ENCODE assay signal across 9 mouse cellular contexts in the genomic region with DNA sequence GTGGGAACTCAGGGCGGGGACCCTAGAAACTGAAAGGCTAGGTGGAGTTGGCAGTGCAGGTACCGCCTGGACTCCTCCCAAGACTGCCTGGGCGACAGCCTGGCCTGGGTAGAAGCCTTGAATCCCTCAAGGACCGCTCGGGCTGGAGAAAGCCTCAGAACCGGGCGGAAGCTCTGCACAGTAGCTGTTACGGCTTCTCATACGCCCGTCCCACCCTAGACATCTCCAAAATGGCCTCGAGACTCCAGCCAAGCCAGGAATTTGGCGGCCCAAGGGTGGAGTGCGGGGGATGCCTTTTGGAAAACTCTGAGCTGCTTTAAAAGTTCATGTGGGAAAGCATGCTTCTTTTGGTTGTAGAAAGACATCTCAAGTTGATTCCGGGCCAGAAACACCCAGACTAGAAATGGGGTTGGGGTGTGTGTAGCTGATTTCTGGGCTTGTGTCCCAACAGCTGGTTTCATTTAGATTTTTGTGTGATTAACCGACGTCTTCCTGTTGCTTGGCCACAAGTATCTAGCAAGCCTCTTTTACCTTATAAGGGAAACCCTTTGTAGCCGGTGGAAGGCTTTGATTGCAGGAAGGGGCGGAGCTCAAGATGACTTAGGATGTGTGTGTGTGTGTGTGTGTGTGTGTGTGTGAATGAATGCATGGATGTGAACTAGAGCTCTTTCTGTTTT. TPM values are rescaled to one million over a fixed set of nuclear protein-coding genes. Genes with fewer than 3 reads are reported as not detected.
DNase-seq lines count a peak whose midpoint lies in the region; ATAC-seq and TF ChIP-seq lines count a peak whose summit lies in the region.
"Had no signal": no experiment of that assay in that cellular context is flagged by ENCODE, and none has a peak within 500 bp of the region (broad histone marks: within the 10 kb centered on the region; RNA-seq: fewer than 3 reads in every experiment).

No protein-coding gene starts in this region.

- no peaks in the 10 kb centered on the region for H3K27me3 ChIP-seq in embryonic facial prominence, embryonic 11.5 days (ENCODE audit: control insufficient read depth, insufficient read depth, low read length)
- H3K27me3 ChIP-seq in heart, embryonic 12.5 days (replicated peaks), result no peaks in the 10 kb centered on the region
- no peaks in the 10 kb centered on the region for H3K27me3 ChIP-seq in kidney, embryonic 15.5 days
- H3K27me3 ChIP-seq in lung, postnatal 0 days (replicated peaks; ENCODE audit: insufficient read depth, low read length), result no peaks in the 10 kb centered on the region

- ATAC-seq in embryonic facial prominence, embryonic 11.5 days (replicated peaks; ENCODE audit: insufficient number of reproducible peaks, low FRiP score, low TSS enrichment, low read depth), result peak; percentile 35; the same call in 1 of the 2 replicates
- ATAC-seq in heart, embryonic 12.5 days (ENCODE audit: insufficient number of reproducible peaks, low FRiP score), result peak; percentile 60
- ATAC-seq in kidney, embryonic 15.5 days (replicated peaks; ENCODE audit: low FRiP score), result peak; percentile 61
- peak; percentile 77 for ATAC-seq in lung, postnatal 0 days

- peak overlapping the region; percentile 88 for H3K4me3 ChIP-seq in embryonic facial prominence, embryonic 11.5 days (ENCODE audit: low read depth, low read length)
- H3K4me3 ChIP-seq in heart, embryonic 12.5 days, result peak overlapping the region; percentile 91
- peak overlapping the region; percentile 59 for H3K4me3 ChIP-seq in kidney, embryonic 15.5 days (replicated peaks)
- H3K4me3 ChIP-seq in lung, postnatal 0 days (ENCODE audit: low read depth, low read length), result peak overlapping the region; percentile 97

- peak; percentile 90 for TF ChIP-seq EP300 in lung, postnatal 0 days (IDR thresholded peaks at IDR 0.05)

- DNase-seq in 416B (ENCODE audit: low read depth) (peak; percentile 98), WW6 (ENCODE audit: low read depth, low spot score) (peak; percentile 45)
- DNase-seq in embryonic facial prominence, embryonic 11.5 days (ENCODE audit: low spot score), result peak; percentile 93
- DNase-seq in lung, postnatal 0 days (ENCODE audit: low spot score), result peak; percentile 99
- peak; percentile 67 for DNase-seq in ovary, adult 18-20 months (ENCODE audit: low spot score)
- DNase-seq in thymus, postnatal 25 days, result peak; percentile 86

- peak overlapping the region; percentile 99 for H3K9ac ChIP-seq in embryonic facial prominence, embryonic 11.5 days (replicated peaks; ENCODE audit: low read length)
- H3K9ac ChIP-seq in heart, embryonic 12.5 days, result peak overlapping the region; percentile 97
- H3K9ac ChIP-seq in kidney, embryonic 15.5 days, result peak overlapping the region; percentile 88
- H3K9ac ChIP-seq in lung, postnatal 0 days (replicated peaks; ENCODE audit: low read depth), result peak overlapping the region; percentile 99

- under 1% methylated on average over 18 of the region's 18 CpGs for WGBS in embryonic facial prominence, embryonic 11.5 days
- WGBS in heart, embryonic 12.5 days, result under 1% methylated on average over 18 of the region's 18 CpGs
- WGBS in kidney, embryonic 15.5 days, result under 1% methylated on average over 18 of the region's 18 CpGs
- under 1% methylated on average over 18 of the region's 18 CpGs for WGBS in lung, postnatal 0 days

- H3K27ac ChIP-seq in embryonic facial prominence, embryonic 11.5 days (replicated peaks; ENCODE audit: low read depth, low read length), result peak overlapping the region; percentile 99
- peak overlapping the region; percentile 99 for H3K27ac ChIP-seq in heart, embryonic 12.5 days (ENCODE audit: poor library complexity, severe bottlenecking)
- H3K27ac ChIP-seq in kidney, embryonic 15.5 days, result peak overlapping the region; percentile 100
- peak overlapping the region; percentile 99 for H3K27ac ChIP-seq in lung, postnatal 0 days (ENCODE audit: low read length)

- TF ChIP-seq CTCF in lung, postnatal 0 days (IDR thresholded peaks at IDR 0.05), result no peak

- no peaks in the 10 kb centered on the region for H3K4me1 ChIP-seq in embryonic facial prominence, embryonic 11.5 days (ENCODE audit: control insufficient read depth, insufficient read depth, low read length)
- H3K4me1 ChIP-seq in heart, embryonic 12.5 days (replicated peaks), result peaks cover 36% of the 10 kb centered on the region
- H3K4me1 ChIP-seq in kidney, embryonic 15.5 days, result peaks cover 44% of the 10 kb centered on the region
- H3K4me1 ChIP-seq in lung, postnatal 0 days (ENCODE audit: insufficient read depth, low read depth, low read length), result peaks cover 8% of the 10 kb centered on the region; the same call in 1 of the 2 replicates

- peak overlapping the region; percentile 82 for H3K4me2 ChIP-seq in embryonic facial prominence, embryonic 11.5 days (ENCODE audit: low read depth, low read length)
- H3K4me2 ChIP-seq in heart, embryonic 12.5 days, result peak overlapping the region; percentile 85
- peak overlapping the region; percentile 83 for H3K4me2 ChIP-seq in kidney, embryonic 15.5 days
- H3K4me2 ChIP-seq in lung, postnatal 0 days (replicated peaks; ENCODE audit: low read depth, low read length), result peak overlapping the region; percentile 75

- H3K9me3 ChIP-seq in embryonic facial prominence, embryonic 11.5 days (replicated peaks; ENCODE audit: control insufficient read depth, low read length), result no peaks in the 10 kb centered on the region
- H3K9me3 ChIP-seq in heart, embryonic 12.5 days (replicated peaks), result no peaks in the 10 kb centered on the region
- no peaks in the 10 kb centered on the region for H3K9me3 ChIP-seq in kidney, embryonic 15.5 days (replicated peaks)
- H3K9me3 ChIP-seq in lung, postnatal 0 days (ENCODE audit: low read length), result no peaks in the 10 kb centered on the region

- H3K36me3 ChIP-seq in embryonic facial prominence, embryonic 11.5 days (replicated peaks; ENCODE audit: control insufficient read depth, insufficient read depth, low read depth, low read length), result peaks cover 4% of the 10 kb centered on the region
- H3K36me3 ChIP-seq in heart, embryonic 12.5 days, result peaks cover 37% of the 10 kb centered on the region
- peaks cover 33% of the 10 kb centered on the region for H3K36me3 ChIP-seq in kidney, embryonic 15.5 days
- peaks cover 13% of the 10 kb centered on the region; the same call in 1 of the 2 replicates for H3K36me3 ChIP-seq in lung, postnatal 0 days (ENCODE audit: insufficient read depth, low read length)

RNA-seq across cellular contexts. Expression of a gene that starts 1.7 kb away (rescaled TPM):
- 836 and 874 TPM in 2 replicates for polyA plus RNA-seq in embryonic facial prominence, embryonic 11.5 days (2014; fragmentation: Nextera tagmentation; extraction: Ambion mirVana)
- polyA plus RNA-seq in heart, embryonic 12.5 days (2016; fragmentation: Nextera tagmentation; extraction: Ambion mirVana), result 399 and 414 TPM in 2 replicates
- 770 and 775 TPM in 2 replicates for polyA plus RNA-seq in kidney, embryonic 15.5 days (2015; fragmentation: Nextera tagmentation; extraction: Ambion mirVana)
- polyA plus RNA-seq in lung, postnatal 0 days (2015; fragmentation: Nextera tagmentation; extraction: Ambion mirVana), result 585 and 648 TPM in 2 replicates

RNA-seq across cellular contexts. Expression of a gene that starts 24.6 kb away (rescaled TPM):
- 102 and 105 TPM in 2 replicates for polyA plus RNA-seq in embryonic facial prominence, embryonic 11.5 days (2014; fragmentation: Nextera tagmentation; extraction: Ambion mirVana)
- 72.5 and 77.5 TPM in 2 replicates for polyA plus RNA-seq in heart, embryonic 12.5 days (2016; fragmentation: Nextera tagmentation; extraction: Ambion mirVana)
- polyA plus RNA-seq in kidney, embryonic 15.5 days (2015; fragmentation: Nextera tagmentation; extraction: Ambion mirVana), result 126 and 128 TPM in 2 replicates
- polyA plus RNA-seq in lung, postnatal 0 days (2015; fragmentation: Nextera tagmentation; extraction: Ambion mirVana), result 67.3 and 68.0 TPM in 2 replicates

RNA-seq across cellular contexts. Expression of a gene that starts 29.6 kb away (rescaled TPM):
- 0.13 TPM in 1 of 2 replicates, not detected in the other for polyA plus RNA-seq in embryonic facial prominence, embryonic 11.5 days (2014; fragmentation: Nextera tagmentation; extraction: Ambion mirVana)
- polyA plus RNA-seq in heart, embryonic 12.5 days (2016; fragmentation: Nextera tagmentation; extraction: Ambion mirVana), result 0.14 TPM in 1 of 2 replicates, not detected in the other
- 0.06 TPM in 1 of 2 replicates, not detected in the other for polyA plus RNA-seq in kidney, embryonic 15.5 days (2015; fragmentation: Nextera tagmentation; extraction: Ambion mirVana)
- polyA plus RNA-seq in lung, postnatal 0 days (2015; fragmentation: Nextera tagmentation; extraction: Ambion mirVana), result not detected in 2 replicates

RNA-seq across cellular contexts. Expression of a gene that starts 53.0 kb away (rescaled TPM):
- not detected in 2 replicates for polyA plus RNA-seq in embryonic facial prominence, embryonic 11.5 days (2014; fragmentation: Nextera tagmentation; extraction: Ambion mirVana)
- polyA plus RNA-seq in heart, embryonic 12.5 days (2016; fragmentation: Nextera tagmentation; extraction: Ambion mirVana), result 0.09 TPM in 1 of 2 replicates, not detected in the other
- 0.08 TPM in 1 of 2 replicates, not detected in the other for polyA plus RNA-seq in kidney, embryonic 15.5 days (2015; fragmentation: Nextera tagmentation; extraction: Ambion mirVana)
- polyA plus RNA-seq in lung, postnatal 0 days (2015; fragmentation: Nextera tagmentation; extraction: Ambion mirVana), result 0.46 and 0.78 TPM in 2 replicates

RNA-seq across cellular contexts. Expression of a gene that starts 53.5 kb away (rescaled TPM):
- polyA plus RNA-seq in embryonic facial prominence, embryonic 11.5 days (2014; fragmentation: Nextera tagmentation; extraction: Ambion mirVana), result not detected in 2 replicates
- polyA plus RNA-seq in heart, embryonic 12.5 days (2016; fragmentation: Nextera tagmentation; extraction: Ambion mirVana), result not detected in 2 replicates
- polyA plus RNA-seq in kidney, embryonic 15.5 days (2015; fragmentation: Nextera tagmentation; extraction: Ambion mirVana), result 0.05 TPM in 2 replicates
- not detected in 2 replicates for polyA plus RNA-seq in lung, postnatal 0 days (2015; fragmentation: Nextera tagmentation; extraction: Ambion mirVana)
- polyA plus RNA-seq: frontal cortex, adult 2 months had no signal

Comparison
In these comparisons a context has a peak if more than half of its experiments do, and no peak if none do; other contexts are left out.
1. Peak in every context shown above with its lines: DNase-seq, ATAC-seq, H3K4me3 ChIP-seq and H3K27ac ChIP-seq.
2. DNase-seq: peak in every context shown above with its lines; median percentile 99 in lung, postnatal 0 days; 98 in 416B; 93 in embryonic facial prominence, embryonic 11.5 days; 86 in thymus, postnatal 25 days; 67 in ovary, adult 18-20 months; 45 in WW6.